Mouse (Mus musculus): ENCODE results near the gene Atrn. TPM values are rescaled to one million over a fixed set of nuclear protein-coding genes. Genes with fewer than 3 reads are reported as not detected.
A peak's percentile ranks its signal among the peaks of the same experiment; 100 is the strongest.

Gene Atrn
- total RNA-seq (2017), result 7.9 to 15.1 TPM (median 13.4 TPM) in 3 replicates

DNA sequence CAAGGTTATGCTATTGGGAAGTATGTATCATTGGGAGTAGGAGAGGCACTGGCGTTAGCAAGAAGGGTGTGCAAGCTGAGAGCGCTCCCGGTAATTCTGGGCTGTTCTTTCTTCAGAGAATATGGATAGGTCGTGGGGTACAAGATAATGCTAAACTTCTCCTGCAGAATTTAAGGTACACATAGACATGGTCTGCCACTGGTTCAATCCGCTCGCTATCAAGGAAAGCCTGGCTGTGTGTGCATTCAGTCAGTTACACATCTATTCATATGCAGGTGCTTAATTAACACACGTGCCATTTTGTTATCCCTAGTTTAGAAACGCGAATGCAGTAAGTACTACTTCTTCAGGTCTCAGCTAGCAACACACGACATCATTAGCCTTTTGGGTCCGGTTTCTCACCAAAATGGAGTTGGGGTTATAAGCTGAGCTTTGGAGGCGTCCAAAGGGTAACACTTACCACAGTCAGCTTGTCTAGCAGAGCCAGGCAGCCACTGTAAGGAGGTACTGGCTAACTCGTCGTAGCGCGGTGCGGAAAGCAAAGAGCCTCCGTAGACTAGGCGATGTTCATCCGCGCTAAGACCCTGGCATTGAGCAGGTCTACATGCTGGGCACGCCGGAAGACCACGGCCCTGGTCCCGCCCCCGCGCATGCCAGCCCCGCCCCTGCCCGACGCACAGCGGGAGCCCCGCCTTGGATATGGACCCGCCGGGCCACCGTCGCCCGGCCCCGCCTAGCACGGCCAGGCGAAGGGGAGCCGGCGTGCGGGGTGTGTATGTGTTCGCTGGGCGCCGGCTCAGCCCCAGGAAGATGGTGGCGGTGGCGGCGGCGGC lies at the start of gene Atrn, which contains the start of gene 4930402H24Rik:
TSS of gene Atrn (plus strand) at position 745 of the 833 bp plus-strand sequence.
TSS of gene 4930402H24Rik (minus strand) at position 656 of the 833 bp plus-strand sequence.
- peak; percentile 88 for ATAC-seq (replicated peaks; ENCODE audit: insufficient number of reproducible peaks, low FRiP score, low TSS enrichment, poor library complexity, severe bottlenecking)

DNA sequence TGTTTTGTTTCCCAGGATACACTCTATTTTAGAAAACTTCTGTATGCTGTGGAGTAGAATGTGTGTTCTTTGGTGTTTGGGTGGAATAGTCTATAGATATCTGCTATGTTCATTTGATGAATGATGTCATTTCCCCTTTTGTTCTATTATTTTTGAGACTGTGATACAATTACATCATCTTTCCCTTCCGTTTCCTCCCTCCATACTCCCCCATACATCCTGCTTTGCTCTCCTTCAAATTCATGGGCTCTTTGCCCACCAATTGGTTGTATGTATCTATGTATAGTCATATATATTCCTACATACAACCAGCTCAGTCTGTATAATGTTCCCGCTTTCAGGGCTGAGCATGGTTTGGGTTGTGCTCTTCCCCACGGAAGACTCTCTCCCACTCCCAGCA lies 44.2 kb upstream of the Atrn start:
- no peak for ATAC-seq (replicated peaks; ENCODE audit: insufficient number of reproducible peaks, low FRiP score, low TSS enrichment, poor library complexity, severe bottlenecking)

DNA sequence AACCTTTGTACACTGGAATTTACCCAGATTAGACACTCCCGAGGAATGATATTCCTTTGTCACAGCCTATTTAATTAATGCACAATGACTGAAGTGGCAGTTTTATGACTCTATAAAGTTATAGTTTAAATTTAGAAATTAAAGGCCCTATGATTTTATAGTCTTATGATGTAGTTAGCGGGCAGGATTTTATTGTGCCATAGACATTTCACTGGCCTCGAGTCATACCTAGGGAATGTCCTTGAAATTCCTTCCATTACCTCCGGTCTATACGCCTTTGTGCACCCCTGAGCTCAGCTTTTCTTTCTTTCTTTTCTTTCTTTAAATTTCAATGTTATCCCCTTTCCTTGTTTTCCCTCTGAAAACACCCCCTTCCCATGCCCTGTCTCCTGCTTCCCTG lies 35.4 kb upstream of the Atrn start:
- no peak for ATAC-seq (replicated peaks; ENCODE audit: insufficient number of reproducible peaks, low FRiP score, low TSS enrichment, poor library complexity, severe bottlenecking)

DNA sequence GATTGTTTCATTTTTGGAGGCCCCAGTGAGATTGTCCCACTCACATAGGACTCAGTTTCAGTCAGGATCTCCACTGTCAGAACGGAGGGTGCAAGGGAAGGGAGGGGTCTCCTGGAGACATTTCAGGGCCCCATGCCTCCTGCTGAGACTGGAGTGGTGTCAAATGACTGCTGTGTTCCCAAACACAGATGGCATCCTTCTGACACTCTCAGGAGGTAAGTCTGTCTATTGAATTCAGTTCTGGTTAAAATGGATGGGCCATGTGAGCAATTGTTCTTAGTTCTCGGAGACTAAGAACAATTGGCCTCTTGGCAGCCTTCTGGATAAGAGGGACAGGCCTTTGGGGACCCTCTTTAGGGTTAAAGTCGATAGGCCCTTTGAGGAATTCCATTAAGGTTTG lies 28.9 kb upstream of the Atrn start:
- no peak for ATAC-seq (replicated peaks; ENCODE audit: insufficient number of reproducible peaks, low FRiP score, low TSS enrichment, poor library complexity, severe bottlenecking)

DNA sequence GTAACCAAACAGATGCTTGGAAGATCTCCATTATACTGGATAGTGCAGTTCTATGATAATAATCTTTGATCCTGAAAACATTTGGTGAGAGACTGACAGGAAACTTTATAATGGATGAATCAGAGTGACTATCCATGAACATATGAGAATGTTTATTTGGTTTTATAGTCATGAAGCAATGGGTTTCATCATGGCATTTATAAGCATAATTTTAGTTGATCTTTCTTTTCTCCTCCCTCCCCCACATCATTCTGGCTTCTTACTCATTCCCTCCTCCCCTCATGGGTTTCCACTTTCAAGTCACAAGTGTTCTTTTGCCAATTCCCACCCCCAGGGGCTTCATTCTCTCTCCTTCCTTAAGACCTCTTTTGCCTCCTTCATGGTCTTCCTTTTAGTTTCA lies 19.3 kb upstream of the Atrn start:
- no peak for ATAC-seq (replicated peaks; ENCODE audit: insufficient number of reproducible peaks, low FRiP score, low TSS enrichment, poor library complexity, severe bottlenecking)

DNA sequence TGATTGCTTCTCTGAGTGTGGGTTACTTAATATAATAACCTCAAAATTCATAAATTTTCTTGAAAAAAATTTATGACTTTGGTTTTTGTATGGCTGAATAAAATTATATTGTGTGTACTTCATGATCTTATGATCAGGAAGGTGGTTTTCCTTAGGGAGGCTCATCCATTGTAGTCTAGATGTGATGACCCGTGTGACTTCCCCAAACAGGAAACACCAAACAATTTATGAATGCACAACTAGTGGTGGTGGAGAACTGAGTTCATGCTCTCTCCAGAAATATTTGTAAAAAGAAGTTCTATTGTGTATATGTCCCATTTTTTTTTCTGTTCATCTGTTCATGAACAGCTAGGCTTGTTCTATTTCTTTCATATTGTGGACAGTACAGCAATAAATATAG lies 18.8 kb upstream of the Atrn start:
- ATAC-seq (replicated peaks; ENCODE audit: insufficient number of reproducible peaks, low FRiP score, low TSS enrichment, poor library complexity, severe bottlenecking), result no peak

DNA sequence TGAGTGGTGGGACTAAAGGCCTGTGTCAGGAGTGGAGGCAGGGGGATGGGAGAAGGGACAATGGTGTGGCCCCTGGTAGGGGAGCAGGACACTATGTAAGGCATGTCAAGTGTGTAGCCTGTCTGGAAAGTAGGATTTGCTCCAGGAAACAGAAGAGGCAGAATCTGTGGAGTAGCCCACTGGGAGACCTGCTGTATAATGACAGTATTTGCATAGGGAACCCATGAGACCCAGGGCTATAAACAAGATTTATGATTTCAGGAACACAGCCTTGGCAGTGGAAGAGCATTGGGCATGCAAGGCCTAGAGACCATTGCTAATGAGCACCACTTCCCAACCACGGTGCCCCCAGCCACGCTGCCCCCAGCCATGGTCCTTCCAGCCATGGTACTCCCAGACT lies 9.4 kb upstream of the Atrn start:
- no peak for ATAC-seq (replicated peaks; ENCODE audit: insufficient number of reproducible peaks, low FRiP score, low TSS enrichment, poor library complexity, severe bottlenecking)

DNA sequence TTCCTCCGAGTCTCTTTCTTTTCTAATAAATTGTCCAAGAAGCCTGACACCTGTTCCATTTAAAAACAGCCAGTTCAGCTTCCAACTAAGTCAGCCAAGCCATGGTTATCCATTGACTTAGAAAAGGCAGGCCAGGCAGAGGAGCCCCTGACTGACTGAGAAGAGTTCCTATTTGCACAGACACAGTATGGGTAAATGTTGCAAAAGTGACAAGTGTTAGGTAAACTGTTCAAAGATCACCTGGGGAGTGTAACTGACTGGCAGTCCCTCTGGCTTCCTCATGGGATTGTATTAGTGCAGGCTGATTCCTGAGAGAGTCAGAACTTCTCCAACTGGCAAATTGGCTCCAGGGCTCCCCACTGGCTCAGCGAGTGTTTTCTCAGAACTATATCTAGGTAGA lies 8.4 kb upstream of the Atrn start:
- no peak for ATAC-seq (replicated peaks; ENCODE audit: insufficient number of reproducible peaks, low FRiP score, low TSS enrichment, poor library complexity, severe bottlenecking)

DNA sequence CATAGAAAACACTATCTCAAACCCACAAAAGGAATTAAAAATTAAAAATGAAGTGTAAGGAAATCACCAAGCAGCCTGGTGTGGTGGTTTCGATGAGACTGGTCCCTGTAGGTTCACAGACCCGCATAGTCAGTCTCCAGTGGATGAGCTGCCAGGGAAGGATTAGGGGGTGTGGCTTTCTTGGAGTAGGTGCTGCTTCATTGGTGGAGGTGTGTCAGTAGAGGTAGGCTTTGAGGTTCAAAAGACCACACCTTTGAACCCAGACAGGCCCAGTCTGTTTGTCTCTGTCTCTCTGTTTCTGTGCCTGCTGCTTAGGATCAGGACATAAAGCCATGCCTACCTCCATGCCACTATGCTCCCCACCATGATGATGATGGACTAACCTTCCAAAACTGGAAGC lies 7.5 kb upstream of the Atrn start:
- no peak for ATAC-seq (replicated peaks; ENCODE audit: insufficient number of reproducible peaks, low FRiP score, low TSS enrichment, poor library complexity, severe bottlenecking)

DNA sequence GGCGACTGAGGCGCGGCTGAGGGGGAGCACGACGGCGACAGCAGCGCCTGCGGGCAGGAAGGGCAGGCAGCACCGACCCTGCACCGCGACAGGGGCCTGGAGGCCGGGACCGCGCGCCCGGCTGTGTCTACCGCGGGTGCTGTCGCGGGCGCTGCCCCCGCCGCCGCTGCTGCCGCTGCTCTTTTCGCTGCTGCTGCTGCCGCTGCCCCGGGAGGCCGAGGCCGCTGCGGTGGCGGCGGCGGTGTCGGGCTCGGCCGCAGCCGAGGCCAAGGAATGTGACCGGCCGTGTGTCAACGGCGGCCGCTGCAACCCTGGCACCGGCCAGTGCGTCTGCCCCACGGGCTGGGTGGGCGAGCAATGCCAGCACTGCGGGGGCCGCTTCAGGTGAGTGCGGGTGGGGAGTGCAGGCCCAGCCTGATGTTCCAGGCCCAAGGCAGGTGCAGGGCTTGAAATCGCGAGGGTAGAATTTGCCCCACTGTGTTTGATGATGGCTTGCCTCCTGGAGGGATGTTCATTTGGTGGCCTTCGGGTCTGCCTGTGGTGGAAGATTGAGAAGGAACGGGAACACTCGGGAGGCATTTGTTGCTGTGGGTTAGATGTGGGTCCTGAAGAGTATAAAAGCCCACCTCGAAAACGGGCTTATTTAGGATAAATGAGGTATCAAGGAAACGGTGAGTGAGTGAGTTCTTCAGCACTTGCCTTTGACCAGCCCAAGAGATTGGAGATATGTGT lies 455 bp downstream of the Atrn start:
- no peak for ATAC-seq (replicated peaks; ENCODE audit: insufficient number of reproducible peaks, low FRiP score, low TSS enrichment, poor library complexity, severe bottlenecking)

DNA sequence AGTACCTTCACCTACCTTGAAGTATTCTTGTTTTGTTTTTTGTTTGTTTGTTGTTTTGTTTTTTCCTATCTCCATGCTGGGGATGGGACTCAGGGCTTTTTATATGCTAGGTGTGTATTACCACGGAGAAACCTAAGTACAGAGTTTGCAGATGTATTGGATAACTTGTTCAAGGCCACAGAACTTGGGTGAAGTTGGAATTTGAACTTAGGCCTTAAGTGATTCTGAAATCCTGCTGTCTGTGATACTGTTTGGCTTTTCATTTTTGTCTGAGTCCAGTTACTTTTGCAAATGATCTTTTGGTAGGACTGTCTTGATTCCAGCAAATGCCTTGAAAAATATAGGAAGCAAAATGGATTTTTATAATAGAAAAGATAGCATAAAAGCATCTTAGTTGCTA lies 5.4 kb downstream of the Atrn start:
- ATAC-seq (replicated peaks; ENCODE audit: insufficient number of reproducible peaks, low FRiP score, low TSS enrichment, poor library complexity, severe bottlenecking), result no peak

DNA sequence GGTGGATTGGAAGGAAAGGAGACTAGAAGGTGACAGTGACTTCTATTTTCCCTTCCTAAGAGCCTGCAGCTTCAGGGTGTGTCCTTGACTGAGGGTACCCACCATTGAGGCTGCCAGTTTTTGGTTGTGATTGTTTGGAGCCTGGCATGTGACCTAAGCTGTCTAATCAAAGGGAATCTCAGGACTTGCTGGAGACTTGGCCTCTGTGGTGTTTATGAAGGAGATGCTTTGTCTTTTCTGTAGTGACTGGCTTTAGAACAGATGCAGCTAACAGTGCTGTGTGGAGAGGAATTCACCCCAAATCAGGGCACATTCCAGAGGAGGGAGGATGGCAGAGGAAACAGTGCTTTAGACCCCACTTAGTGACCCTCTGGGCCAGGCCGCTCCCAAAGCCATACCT lies 8.6 kb downstream of the Atrn start:
- ATAC-seq (replicated peaks; ENCODE audit: insufficient number of reproducible peaks, low FRiP score, low TSS enrichment, poor library complexity, severe bottlenecking), result no peak

DNA sequence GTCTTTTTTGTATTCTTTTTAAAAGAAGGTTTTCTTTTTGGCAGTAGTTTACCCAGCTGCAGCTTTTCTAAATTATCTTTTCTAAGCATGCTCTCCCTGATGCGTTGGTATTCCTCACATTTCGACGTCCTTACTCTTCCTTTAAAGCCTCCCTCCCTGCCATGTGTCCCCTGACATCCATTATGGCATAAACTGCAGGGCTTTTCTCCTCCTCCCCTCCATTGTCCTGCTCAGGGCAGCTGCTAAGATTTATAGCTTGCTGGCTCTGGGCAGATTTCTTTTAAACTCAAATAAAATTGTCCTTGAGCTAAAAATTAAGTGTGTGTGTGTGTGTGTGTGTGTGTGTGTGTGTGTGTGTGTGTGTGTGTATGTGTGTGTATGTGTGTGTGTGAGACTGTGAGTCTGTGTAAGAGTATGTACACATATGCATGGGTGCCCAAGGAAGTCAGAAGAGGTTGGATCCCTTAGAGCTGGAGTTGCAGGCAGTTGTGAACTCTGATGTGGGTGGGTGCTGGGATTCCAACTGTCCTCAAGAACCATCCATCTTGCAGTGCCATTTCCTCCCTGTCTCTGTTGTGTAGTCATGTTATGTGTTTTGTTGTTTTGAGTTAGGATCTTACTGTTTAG lies 10.3 kb downstream of the Atrn start:
- ATAC-seq (replicated peaks; ENCODE audit: insufficient number of reproducible peaks, low FRiP score, low TSS enrichment, poor library complexity, severe bottlenecking), result no peak

DNA sequence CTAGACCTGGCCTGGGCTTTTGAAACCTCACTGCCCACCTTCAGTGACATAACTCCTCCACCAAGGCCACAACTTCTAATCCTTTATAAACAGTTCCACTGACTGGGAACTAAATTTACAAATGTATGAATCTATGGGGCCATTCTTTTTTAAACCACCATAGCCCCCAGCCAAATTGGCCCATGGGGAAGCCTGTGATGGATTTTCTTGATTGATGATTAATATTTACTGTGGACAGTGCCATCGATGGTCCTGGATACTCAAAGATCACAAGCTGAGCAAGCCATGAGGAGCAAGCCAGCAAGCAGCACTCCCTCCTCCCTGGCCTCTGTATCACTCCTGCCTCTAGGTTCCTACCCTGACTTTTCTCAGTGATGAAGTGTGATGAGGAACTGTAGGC lies 11.4 kb downstream of the Atrn start:
- no peak for ATAC-seq (replicated peaks; ENCODE audit: insufficient number of reproducible peaks, low FRiP score, low TSS enrichment, poor library complexity, severe bottlenecking)

DNA sequence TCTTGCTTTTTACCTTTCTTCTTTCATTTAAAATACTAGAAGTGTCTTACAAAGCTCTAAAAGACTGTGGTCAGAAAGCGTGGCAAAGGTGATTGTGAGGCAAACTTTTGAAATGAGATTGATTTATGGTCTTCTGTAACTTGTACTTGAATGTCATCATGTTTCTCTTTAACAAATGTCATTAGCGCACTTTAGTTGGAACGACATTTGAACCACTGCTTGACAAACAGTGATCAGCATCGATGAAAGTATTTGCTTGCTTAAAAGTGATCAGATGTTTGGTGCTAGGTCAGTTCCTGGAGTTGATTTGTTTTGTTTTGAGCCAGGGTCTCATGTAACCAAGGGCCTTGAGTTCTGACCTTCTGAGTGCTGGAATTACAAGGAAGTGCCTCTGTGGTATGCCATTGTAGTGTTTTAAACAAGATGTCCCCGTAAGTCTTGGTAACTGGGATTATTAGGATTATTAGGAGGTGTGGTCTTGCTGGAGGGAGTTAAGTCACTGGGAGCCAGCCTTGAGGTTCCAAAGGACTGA lies 12.8 kb downstream of the Atrn start:
- no peak for ATAC-seq (replicated peaks; ENCODE audit: insufficient number of reproducible peaks, low FRiP score, low TSS enrichment, poor library complexity, severe bottlenecking)

DNA sequence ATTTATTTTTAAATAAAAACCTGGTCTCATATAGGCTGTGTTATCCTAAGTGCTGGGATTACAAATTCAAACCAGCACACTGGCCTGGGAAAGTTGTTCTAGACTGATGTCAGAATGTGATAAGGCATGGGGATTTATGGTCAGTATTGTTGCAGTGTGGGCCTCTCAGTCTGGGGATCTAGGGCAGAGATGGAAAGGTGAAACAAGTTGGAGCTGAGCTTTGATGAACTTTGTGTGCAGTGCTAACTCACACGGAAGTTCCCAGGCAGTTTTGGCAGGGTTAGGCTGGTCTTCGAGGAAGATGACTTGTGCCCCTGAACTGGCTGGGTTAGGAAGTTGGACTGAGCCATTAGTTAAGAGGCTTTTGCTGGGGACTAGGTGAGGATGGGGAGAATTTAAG lies 18.7 kb downstream of the Atrn start:
- no peak for ATAC-seq (replicated peaks; ENCODE audit: insufficient number of reproducible peaks, low FRiP score, low TSS enrichment, poor library complexity, severe bottlenecking)

DNA sequence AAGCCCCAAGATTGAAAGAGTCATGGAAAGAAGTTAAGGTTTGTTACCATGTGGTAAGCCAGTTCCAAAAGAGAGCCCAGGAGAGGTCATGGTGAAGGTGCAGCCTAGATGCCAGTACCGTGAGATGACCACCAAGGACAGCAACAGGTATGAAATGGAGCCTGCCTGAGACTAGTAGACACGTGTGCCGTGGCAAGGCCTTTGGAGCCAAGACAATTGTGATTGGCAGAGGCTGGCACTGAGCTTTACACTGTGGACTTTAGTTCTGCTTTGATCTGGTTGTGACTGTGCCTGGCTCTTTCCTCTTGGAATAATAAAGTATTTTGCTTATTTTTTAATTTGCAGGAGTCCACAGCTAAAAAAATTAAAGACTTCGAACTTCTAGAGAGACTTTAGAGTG lies 21.7 kb downstream of the Atrn start:
- ATAC-seq (replicated peaks; ENCODE audit: insufficient number of reproducible peaks, low FRiP score, low TSS enrichment, poor library complexity, severe bottlenecking), result no peak

DNA sequence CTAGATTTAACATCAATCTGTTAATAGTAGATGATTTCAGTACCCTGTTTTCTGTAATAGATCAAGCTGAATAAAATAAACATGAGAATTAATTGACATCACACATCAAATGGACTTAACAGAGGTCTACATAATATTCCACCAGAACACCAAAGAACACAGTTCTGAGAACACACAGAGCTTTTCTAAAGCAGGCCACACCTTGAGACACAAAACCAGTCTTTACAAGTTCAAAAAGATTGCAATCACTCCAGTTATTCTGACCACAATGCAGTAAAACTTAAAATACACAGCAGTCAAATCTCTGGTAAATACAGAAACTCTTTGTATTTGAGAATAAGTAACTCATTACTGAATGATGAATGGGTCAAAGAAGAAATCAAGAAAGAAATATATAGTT lies 22.2 kb downstream of the Atrn start:
- ATAC-seq (replicated peaks; ENCODE audit: insufficient number of reproducible peaks, low FRiP score, low TSS enrichment, poor library complexity, severe bottlenecking), result no peak

DNA sequence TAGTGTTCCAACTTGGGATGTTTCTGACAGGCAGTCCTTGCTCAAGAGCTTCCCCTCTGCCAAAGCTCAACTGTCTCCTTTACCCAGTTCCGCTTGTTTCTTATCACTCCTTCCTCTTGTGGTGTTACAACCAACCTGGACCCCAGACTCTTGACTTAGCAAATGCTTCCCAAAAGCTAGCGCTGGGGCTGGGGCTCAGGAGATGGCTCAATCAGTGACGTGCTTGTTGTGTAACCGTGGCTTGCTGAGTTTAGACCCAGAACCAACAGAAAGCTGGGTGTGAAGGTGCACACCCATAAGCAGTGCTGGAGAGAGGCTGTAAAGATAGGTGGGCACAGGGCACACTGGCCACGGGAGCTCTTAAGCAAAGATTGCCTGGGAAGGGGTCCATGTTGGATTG lies 23.7 kb downstream of the Atrn start:
- peak; percentile 59 for ATAC-seq (replicated peaks; ENCODE audit: insufficient number of reproducible peaks, low FRiP score, low TSS enrichment, poor library complexity, severe bottlenecking)
